Mouse (Mus musculus): Measurements from ENCODE around the gene Cables2. TPM values are rescaled to one million over a fixed set of nuclear protein-coding genes. Genes with fewer than 3 reads are reported as not detected.

Cables2 gene
- polyA plus RNA-seq, 1 experiment from 2014 or later, result 22.9 TPM

DNA sequence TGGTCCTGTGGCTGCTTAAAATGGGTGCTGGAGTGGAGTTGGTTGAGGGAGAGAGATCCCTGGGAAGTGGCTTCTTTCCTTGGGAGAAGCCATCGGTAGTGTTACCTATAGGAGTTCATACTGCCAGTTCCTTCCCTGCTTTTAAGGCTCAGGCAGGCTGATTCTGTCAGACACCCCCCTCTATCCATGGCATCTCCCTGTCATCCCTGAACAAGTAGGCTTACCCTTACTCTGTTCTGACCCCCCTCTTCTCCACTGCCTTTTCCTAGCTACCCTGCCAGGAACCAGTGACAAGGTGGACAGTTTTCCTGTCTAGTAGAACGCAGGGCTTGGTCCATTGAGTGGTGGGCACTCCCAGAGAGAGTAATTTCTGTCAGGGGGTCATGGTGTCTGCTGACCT, 1.2 kb upstream of the Cables2 start:
- WGBS, result 86% methylated on average over 2 of the region's 2 CpGs
- DNase-seq (ENCODE audit: low spot score), result no peak

DNA sequence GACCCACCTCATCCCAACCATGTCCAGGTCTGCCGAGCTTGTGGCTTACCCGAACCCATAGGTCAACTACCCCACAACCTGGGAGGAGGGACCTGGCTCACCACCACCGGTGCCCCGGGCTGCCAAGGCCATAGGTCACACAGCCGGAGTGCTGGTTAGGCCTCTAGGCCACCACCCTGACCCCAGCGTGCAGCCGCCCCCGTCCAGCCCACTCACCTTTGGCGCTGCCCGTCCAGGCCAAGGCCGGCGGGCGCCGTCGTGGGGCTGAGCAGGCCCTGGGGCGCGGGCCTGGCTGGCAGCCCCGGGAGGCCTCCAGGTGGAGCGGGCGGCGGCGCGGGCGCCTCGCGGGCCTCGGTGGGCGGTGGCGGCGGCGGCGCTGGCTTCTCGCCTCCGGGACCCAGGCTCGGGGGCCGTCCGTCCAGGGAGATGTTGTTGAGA, 393 bp downstream of the Cables2 start:
- Histone ChIP-seq H3K9me3 (ENCODE audit: control insufficient read depth, low read length) (no peaks in the 10 kb centered on the region), H3K4me2 (ENCODE audit: low read depth) (peak overlapping the region; percentile 94), H3K36me3 (ENCODE audit: control insufficient read depth, insufficient read depth, low read length) (no peaks in the 10 kb centered on the region; the same call in 1 of the 2 replicates), H3K9ac (ENCODE audit: low read length) (peak overlapping the region; percentile 91), H3K4me3 (ENCODE audit: low read depth, low read length) (peak overlapping the region; percentile 87), H3K27me3 (ENCODE audit: control insufficient read depth, insufficient read depth, low read length) (no peaks in the 10 kb centered on the region), H3K4me1 (ENCODE audit: control insufficient read depth, insufficient read depth, low read length) (peaks cover 8% of the 10 kb centered on the region), H3K27ac (ENCODE audit: low read depth, low read length) (peak overlapping the region; percentile 49; the same call in 1 of the 2 replicates)
- DNase-seq (ENCODE audit: low spot score) (peak; percentile 28), ATAC-seq (ENCODE audit: insufficient read depth, low FRiP score, low TSS enrichment) (peak; percentile 40)
- WGBS, result under 1% methylated on average over 20 of the region's 37 CpGs

More for the DNA sequence above, 1.2 kb upstream of the Cables2 start:
- H3K36me3 ChIP-seq (ENCODE audit: control insufficient read depth, insufficient read depth, low read length), result no peaks in the 10 kb centered on the region; the same call in 1 of the 2 replicates
- no peak overlapping the region for H3K4me3 ChIP-seq (ENCODE audit: low read depth, low read length)
- H3K27ac ChIP-seq (ENCODE audit: low read depth, low read length), result no peak overlapping the region
- H3K4me1 ChIP-seq (ENCODE audit: control insufficient read depth, insufficient read depth, low read length), result peaks cover 8% of the 10 kb centered on the region
- H3K9ac ChIP-seq (ENCODE audit: low read length), result no peak overlapping the region
- no peaks in the 10 kb centered on the region for H3K27me3 ChIP-seq (ENCODE audit: control insufficient read depth, insufficient read depth, low read length)
- ATAC-seq (ENCODE audit: insufficient read depth, low FRiP score, low TSS enrichment), result no peak
- H3K4me2 ChIP-seq (ENCODE audit: low read depth), result no peak overlapping the region
- H3K9me3 ChIP-seq (ENCODE audit: control insufficient read depth, low read length), result no peaks in the 10 kb centered on the region

DNA sequence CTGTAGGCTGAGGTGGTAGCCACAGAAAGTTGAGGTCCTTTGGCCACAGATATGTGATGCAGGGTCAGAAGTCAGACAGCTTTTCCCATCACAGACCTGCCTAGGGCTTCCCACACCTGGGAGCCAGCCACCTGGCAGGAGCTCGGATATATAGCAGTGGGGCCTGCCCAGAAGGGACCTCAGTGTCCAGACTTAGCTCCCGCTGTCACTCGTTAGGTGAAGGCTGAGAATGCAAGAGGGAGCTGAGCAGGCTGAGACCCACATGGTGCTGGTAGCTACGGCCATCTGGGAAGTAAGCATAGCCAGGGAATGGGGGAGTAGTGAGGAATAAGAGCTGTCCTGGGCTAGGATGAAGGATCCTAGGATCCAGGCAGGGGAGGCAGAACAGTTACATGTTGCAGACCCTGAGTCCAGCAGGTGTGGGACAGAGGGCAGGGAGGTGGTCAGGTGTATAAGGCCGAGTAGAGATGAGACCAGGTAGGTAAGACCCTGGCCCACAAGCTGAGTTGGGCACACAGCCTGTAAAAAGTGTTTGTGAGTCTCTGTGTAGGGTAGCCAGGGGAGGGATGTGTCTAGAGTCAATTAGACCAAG, 1.4 kb downstream of the Cables2 start:
- Histone ChIP-seq H3K9ac (ENCODE audit: low read length) (no peak overlapping the region), H3K27me3 (ENCODE audit: control insufficient read depth, insufficient read depth, low read length) (no peaks in the 10 kb centered on the region), H3K9me3 (ENCODE audit: control insufficient read depth, low read length) (no peaks in the 10 kb centered on the region), H3K4me3 (ENCODE audit: low read depth, low read length) (no peak overlapping the region), H3K4me1 (ENCODE audit: control insufficient read depth, insufficient read depth, low read length) (peaks cover 8% of the 10 kb centered on the region), H3K27ac (ENCODE audit: low read depth, low read length) (no peak overlapping the region), H3K36me3 (ENCODE audit: control insufficient read depth, insufficient read depth, low read length) (no peaks in the 10 kb centered on the region; the same call in 1 of the 2 replicates), H3K4me2 (ENCODE audit: low read depth) (peak overlapping the region; percentile 94; the same call in 1 of the 2 replicates)
- WGBS, result 79% methylated on average over 5 of the region's 5 CpGs
- no peak for DNase-seq (ENCODE audit: low spot score)
- ATAC-seq (ENCODE audit: insufficient read depth, low FRiP score, low TSS enrichment), result no peak

DNA sequence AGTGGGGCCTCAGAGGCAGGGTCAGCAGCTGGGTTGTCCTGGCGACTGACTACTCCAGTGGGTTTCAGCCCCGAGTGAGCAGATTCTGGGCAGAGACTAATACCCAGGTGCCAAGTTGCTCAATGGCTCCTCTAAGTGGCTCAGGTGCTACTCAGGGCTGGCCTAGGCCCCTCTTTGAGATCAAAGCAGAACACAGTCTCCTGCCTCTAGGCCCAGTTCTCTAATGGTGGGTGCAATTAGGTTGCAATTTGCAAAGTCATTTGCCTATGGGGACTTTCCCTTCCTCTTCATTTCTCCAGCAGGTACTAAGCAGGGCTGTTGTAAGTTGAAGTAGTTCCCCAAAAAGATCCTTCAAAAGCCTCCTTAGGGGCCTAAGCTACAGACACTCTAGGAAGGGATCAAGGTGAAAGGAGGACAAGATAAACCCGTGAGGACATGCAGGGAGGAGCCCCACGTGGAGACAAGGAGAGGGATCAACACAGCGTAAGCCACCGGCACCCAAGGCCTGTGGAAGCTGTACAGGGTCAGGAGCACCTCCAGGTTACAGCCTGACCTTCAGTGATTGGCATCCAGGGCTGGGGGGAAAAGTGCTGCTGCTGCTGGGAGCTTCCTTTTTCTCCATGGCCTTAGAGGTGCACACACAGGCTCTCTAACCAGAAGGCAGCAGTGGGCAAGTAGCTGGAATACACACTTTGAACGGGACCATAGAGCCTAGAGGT, 2.6 kb downstream of the Cables2 start:
- Histone ChIP-seq H3K27me3 (ENCODE audit: control insufficient read depth, insufficient read depth, low read length) (no peaks in the 10 kb centered on the region), H3K4me3 (ENCODE audit: low read depth, low read length) (no peak overlapping the region), H3K27ac (ENCODE audit: low read depth, low read length) (no peak overlapping the region), H3K9ac (ENCODE audit: low read length) (no peak overlapping the region), H3K9me3 (ENCODE audit: control insufficient read depth, low read length) (no peaks in the 10 kb centered on the region), H3K4me1 (ENCODE audit: control insufficient read depth, insufficient read depth, low read length) (peaks cover 8% of the 10 kb centered on the region), H3K4me2 (ENCODE audit: low read depth) (no peak overlapping the region), H3K36me3 (ENCODE audit: control insufficient read depth, insufficient read depth, low read length) (no peaks in the 10 kb centered on the region; the same call in 1 of the 2 replicates)
- DNase-seq (ENCODE audit: low spot score), result no peak
- no peak for ATAC-seq (ENCODE audit: insufficient read depth, low FRiP score, low TSS enrichment)
- WGBS, result 66% methylated on average over 7 of the region's 7 CpGs

DNA sequence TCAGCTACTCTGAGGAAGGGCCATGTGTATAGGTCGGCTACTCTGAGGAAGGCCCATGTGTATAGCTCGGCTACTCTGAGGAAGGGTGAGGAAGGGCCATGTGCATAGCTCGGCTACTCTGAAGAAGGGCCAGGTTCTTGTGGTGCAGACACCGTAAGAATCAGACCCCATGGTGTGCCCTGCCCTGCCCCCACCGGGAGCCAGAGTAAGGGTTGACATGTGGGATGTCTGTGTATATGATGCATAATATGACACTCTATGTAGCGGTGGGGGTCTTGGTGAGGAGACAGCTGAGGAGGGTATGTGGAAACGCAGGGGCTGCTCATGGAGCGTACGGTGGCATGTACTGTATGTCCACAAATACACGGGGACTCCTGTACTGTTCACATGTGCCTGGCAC, 4.0 kb downstream of the Cables2 start:
- WGBS, result 96% methylated on average over 10 of the region's 10 CpGs
- ATAC-seq (ENCODE audit: insufficient read depth, low FRiP score, low TSS enrichment) (no peak), DNase-seq (ENCODE audit: low spot score) (no peak)
- Histone ChIP-seq H3K4me1 (ENCODE audit: control insufficient read depth, insufficient read depth, low read length) (peaks cover 8% of the 10 kb centered on the region), H3K9me3 (ENCODE audit: control insufficient read depth, low read length) (no peaks in the 10 kb centered on the region), H3K27me3 (ENCODE audit: control insufficient read depth, insufficient read depth, low read length) (no peaks in the 10 kb centered on the region), H3K36me3 (ENCODE audit: control insufficient read depth, insufficient read depth, low read length) (no peaks in the 10 kb centered on the region; the same call in 1 of the 2 replicates), H3K9ac (ENCODE audit: low read length) (no peak overlapping the region), H3K27ac (ENCODE audit: low read depth, low read length) (no peak overlapping the region), H3K4me3 (ENCODE audit: low read depth, low read length) (no peak overlapping the region), H3K4me2 (ENCODE audit: low read depth) (no peak overlapping the region)

DNA sequence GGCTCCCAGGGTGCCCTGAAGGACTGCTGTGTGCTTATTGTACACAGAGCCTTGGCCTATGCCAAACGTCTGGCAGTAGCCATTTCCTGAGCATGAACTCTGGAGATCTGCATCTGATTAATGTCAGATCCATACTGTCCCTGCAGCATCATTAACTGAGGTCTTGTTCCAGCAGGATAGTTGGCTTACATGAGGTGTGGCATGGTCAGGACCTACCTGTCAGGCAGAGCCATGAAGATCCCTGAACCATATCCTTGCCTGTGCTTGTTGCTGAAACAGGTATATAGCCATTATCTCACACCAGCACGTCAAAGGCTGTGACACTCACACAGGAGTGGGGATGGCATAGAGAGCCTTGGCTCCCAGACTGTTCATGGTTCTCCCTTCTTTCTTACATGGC, 5.3 kb downstream of the Cables2 start:
- Histone ChIP-seq H3K27ac (ENCODE audit: low read depth, low read length) (no peak overlapping the region), H3K4me3 (ENCODE audit: low read depth, low read length) (no peak overlapping the region), H3K36me3 (ENCODE audit: control insufficient read depth, insufficient read depth, low read length) (no peaks in the 10 kb centered on the region; the same call in none of the 2 replicates), H3K4me2 (ENCODE audit: low read depth) (no peak overlapping the region), H3K9ac (ENCODE audit: low read length) (no peak overlapping the region), H3K4me1 (ENCODE audit: control insufficient read depth, insufficient read depth, low read length) (peaks cover 8% of the 10 kb centered on the region), H3K9me3 (ENCODE audit: control insufficient read depth, low read length) (no peaks in the 10 kb centered on the region), H3K27me3 (ENCODE audit: control insufficient read depth, insufficient read depth, low read length) (no peaks in the 10 kb centered on the region)
- DNase-seq (ENCODE audit: low spot score) (no peak), ATAC-seq (ENCODE audit: insufficient read depth, low FRiP score, low TSS enrichment) (no peak)
- 86% methylated on average over 2 of the region's 2 CpGs for WGBS

DNA sequence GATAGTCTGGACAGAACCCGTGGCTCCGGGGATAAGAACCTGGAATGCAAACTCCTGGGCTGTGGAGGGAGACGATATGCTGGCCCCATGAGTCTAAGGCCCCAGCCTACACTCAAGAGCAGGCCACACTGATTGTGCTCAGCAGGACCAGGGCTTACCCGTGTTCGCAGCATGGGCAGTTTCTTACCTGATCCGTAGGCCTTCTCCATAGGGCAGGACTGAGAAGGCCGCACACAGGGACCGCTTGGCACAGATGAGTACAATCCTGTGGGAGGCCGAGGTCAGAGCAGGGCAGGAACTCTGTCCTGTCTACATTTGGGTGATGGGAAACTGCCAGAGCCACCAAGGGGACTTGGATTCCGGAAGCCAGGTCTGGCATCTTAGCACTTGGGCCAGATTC, 10.4 kb downstream of the Cables2 start:
- WGBS, result 91% methylated on average over 10 of the region's 10 CpGs
- no peak overlapping the region for H3K27ac ChIP-seq (ENCODE audit: low read depth, low read length)
- no peak overlapping the region for H3K9ac ChIP-seq (ENCODE audit: low read length)
- no peak for ATAC-seq (ENCODE audit: insufficient read depth, low FRiP score, low TSS enrichment)
- no peak overlapping the region for H3K4me2 ChIP-seq (ENCODE audit: low read depth)
- H3K36me3 ChIP-seq (ENCODE audit: control insufficient read depth, insufficient read depth, low read length), result peaks cover 7% of the 10 kb centered on the region; the same call in 1 of the 2 replicates
- H3K4me3 ChIP-seq (ENCODE audit: low read depth, low read length), result no peak overlapping the region
- H3K4me1 ChIP-seq (ENCODE audit: control insufficient read depth, insufficient read depth, low read length), result peaks cover 3% of the 10 kb centered on the region; the same call in 1 of the 2 replicates
- no peaks in the 10 kb centered on the region for H3K9me3 ChIP-seq (ENCODE audit: control insufficient read depth, low read length)
- DNase-seq (ENCODE audit: low spot score), result no peak
- H3K27me3 ChIP-seq (ENCODE audit: control insufficient read depth, insufficient read depth, low read length), result no peaks in the 10 kb centered on the region

DNA sequence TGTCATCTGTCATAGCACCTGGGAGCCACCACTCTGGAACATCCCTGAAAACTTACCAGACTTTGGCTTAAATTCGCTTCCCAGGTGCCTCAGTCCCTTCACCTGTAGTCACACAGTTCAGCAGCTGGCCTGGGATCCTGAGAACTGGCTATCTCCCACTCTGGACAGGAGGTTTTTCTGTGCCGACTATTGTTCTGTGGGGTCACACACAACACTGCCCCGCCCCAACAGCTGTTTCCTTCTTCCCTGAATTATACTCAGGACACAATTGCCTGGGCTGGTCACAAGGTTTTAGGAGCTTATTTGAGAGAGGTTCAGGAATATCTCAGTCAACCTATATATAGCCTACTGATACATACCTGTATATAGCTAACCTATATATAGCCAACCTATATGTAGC, 10.9 kb downstream of the Cables2 start:
- H3K4me2 ChIP-seq (ENCODE audit: low read depth), result no peak overlapping the region
- H3K9me3 ChIP-seq (ENCODE audit: control insufficient read depth, low read length), result no peaks in the 10 kb centered on the region
- H3K4me1 ChIP-seq (ENCODE audit: control insufficient read depth, insufficient read depth, low read length), result peaks cover 5% of the 10 kb centered on the region; the same call in 1 of the 2 replicates
- H3K36me3 ChIP-seq (ENCODE audit: control insufficient read depth, insufficient read depth, low read length), result peaks cover 7% of the 10 kb centered on the region; the same call in 1 of the 2 replicates
- no peak for ATAC-seq (ENCODE audit: insufficient read depth, low FRiP score, low TSS enrichment)
- DNase-seq (ENCODE audit: low spot score), result no peak
- H3K27me3 ChIP-seq (ENCODE audit: control insufficient read depth, insufficient read depth, low read length), result no peaks in the 10 kb centered on the region
- H3K9ac ChIP-seq (ENCODE audit: low read length), result no peak overlapping the region
- no peak overlapping the region for H3K27ac ChIP-seq (ENCODE audit: low read depth, low read length)
- H3K4me3 ChIP-seq (ENCODE audit: low read depth, low read length), result no peak overlapping the region
- 79% methylated on average over 3 of the region's 3 CpGs for WGBS
